In genomic region chr6:5396797-5397196, GRCm38 (mm10) we compare ENCODE assay signal across 14 mouse cellular contexts. TPM values are rescaled to one million over a fixed set of nuclear protein-coding genes. Genes with fewer than 3 reads are reported as not detected.
DNase-seq lines count a peak whose midpoint lies in the region; ATAC-seq and TF ChIP-seq lines count a peak whose summit lies in the region.
"Had no signal": no experiment of that assay in that cellular context is flagged by ENCODE, and none has a peak within 500 bp of the region (broad histone marks: within the 10 kb centered on the region; RNA-seq: fewer than 3 reads in every experiment).

No protein-coding gene starts in this region.

- no peak for DNase-seq in frontal cortex, postnatal 36 days (ENCODE audit: low spot score in 2 of 2)
- DNase-seq in left cerebral cortex, adult 2 months (ENCODE audit: extremely low spot score in 1 of 2, low spot score in 2 of 2): no peak
- DNase-seq in left cerebral cortex, postnatal 10 days (ENCODE audit: extremely low spot score in 1 of 2, low spot score in 2 of 2): no peak
- DNase-seq in 3134 (ENCODE audit: extremely low read depth, insufficient read length, low spot score): peak; percentile 32
- peak; percentile 67 for DNase-seq in R1 (ENCODE audit: low read depth, low spot score)
- DNase-seq in adrenal gland, adult 2 months: no peak
- DNase-seq: cerebellum, adult 2 months; heart, postnatal 10 days; layer of hippocampus, adult 9-11 months; left cerebral cortex, postnatal 4 days had no signal

- TF ChIP-seq CTCF in left cerebral cortex, adult 2 months (IDR thresholded peaks at IDR 0.05): peak; percentile 42

- ATAC-seq in frontal cortex, adult (ENCODE audit: low TSS enrichment): peak; percentile 54; the same call in 1 of the 2 replicates
- ATAC-seq in megakaryocyte, adult 5-6 weeks (ENCODE audit: poor library complexity, severe bottlenecking): no peak

- H3K4me3 ChIP-seq in left cerebral cortex, adult 2 months: no peak overlapping the region
- H3K4me3 ChIP-seq: neural tube, embryonic 13.5 days had no signal

- H3K27ac ChIP-seq in left cerebral cortex, adult 2 months: no peak overlapping the region
- H3K27ac ChIP-seq: macrophage; neural tube, embryonic 13.5 days had no signal

- intact Hi-C loops in left cerebral cortex, adult 2 months (cut with DNase I): no loop called here
- intact Hi-C loops in left cerebral cortex, postnatal 10 days (cut with DNase I): no loop called here

RNA-seq across cellular contexts. Expression of gene Asb4, which starts 13.6 kb away (rescaled TPM):
- total RNA-seq in left cerebral cortex, adult 2 months (2021): 1 to 10 TPM in 1 of 2 experiments, under 1 TPM in 1; 0.25 to 1.1 TPM
- 1 to 10 TPM; 1.1 to 1.2 TPM for total RNA-seq in left cerebral cortex, postnatal 10 days (2021)
- 1 to 10 TPM; 1.6 to 2.4 TPM for total RNA-seq in adrenal gland, adult 2 months (2021)
- polyA plus RNA-seq in adrenal gland, adult 2 months (2012; rRNA removed): 0.68 and 1.8 TPM in 2 replicates
- total RNA-seq in megakaryocyte, adult 5-6 weeks (2015): not detected in 2 replicates
- 0.04 TPM in 1 of 2 replicates, not detected in the other for total RNA-seq in megakaryocyte, adult 5-6 weeks (2017)

Comparison
In these comparisons a context has a peak if more than half of its experiments do, and no peak if none do; other contexts are left out.
1. DNase-seq: peak in 3134 (single experiment) and R1 (single experiment); none in frontal cortex, postnatal 36 days (0 of 2), left cerebral cortex, adult 2 months (0 of 2), left cerebral cortex, postnatal 10 days (0 of 2) and adrenal gland, adult 2 months (single experiment).